Mouse (Mus musculus) olfactory bulb, adult 2 months (tissue): ENCODE results near the gene Hes2.

ENCODE experiments used
- CTCF ChIP-seq: fragments of 200-500 bp; IDR thresholded peaks from 2 replicates; pipeline ENCODE4 v1.5.1; 2012; ENCODE audit warnings: low read depth, mild to moderate bottlenecking, low read length, moderate library complexity; ENCODE audit not compliant: insufficient read depth
- POLR2A ChIP-seq: fragments of 200-500 bp; IDR thresholded peaks from 2 replicates; pipeline ENCODE4 v1.6.1; 2012; ENCODE audit warnings: mild to moderate bottlenecking, low read depth, low read length, moderate library complexity; ENCODE audit not compliant: insufficient read depth

DNA sequence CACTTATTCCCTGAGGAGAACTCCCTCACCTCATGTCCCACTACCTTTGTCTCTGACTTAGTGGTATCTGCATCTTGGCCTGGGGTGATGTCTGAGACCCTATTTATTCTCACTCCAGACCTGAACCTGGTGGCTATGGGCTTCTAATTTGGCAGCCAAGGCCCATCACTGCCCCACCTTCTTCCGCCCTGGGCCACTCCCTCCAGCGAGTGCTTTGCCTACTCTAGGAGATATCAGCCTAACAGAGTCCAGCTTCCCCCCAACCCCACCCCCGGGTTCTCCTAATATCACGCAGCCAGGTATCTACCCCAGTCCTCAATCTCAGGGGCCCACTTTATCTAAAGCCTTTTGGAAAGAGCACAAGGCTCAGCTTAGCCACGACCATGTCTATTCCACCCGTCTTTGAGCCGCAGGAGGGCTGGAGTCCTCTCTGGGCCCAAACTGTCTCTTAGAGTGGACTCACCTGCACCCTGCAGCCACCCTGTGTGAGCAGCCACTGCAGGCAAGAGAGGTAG, 7.2 kb upstream of the Hes2 start:
- TF ChIP-seq CTCF (no peak), POLR2A (no peak)
